Mouse (Mus musculus) liver, embryonic 15.5 days (tissue): ENCODE results near the gene Olfr631. TPM values are rescaled to one million over a fixed set of nuclear protein-coding genes. Genes with fewer than 3 reads are reported as not detected.
"Not testable (repeated sequence)": the region's sequence is repeated elsewhere in the genome, so short reads cannot be mapped to it uniquely, and the experiment has no call there.

Experiments
- ATAC-seq: fragments of 200-750 bp; cut with Nextera tagmentation; 2 replicates; pipeline ENCODE4 v1.8.0; 2017; ENCODE audit warnings: moderate number of reproducible peaks, mild to moderate bottlenecking, moderate library complexity; ENCODE audit not compliant: insufficient read depth
- H3K27ac ChIP-seq: fragments of 300-500 bp; sonication (generic); replicated peaks from 2 replicates; pipeline ENCODE4 v1.5.1; 2015; ENCODE audit warnings: mild to moderate bottlenecking, inconsistent platforms
- H3K27me3 ChIP-seq: fragments of 300-500 bp; sonication (generic); 2 replicates; pipeline ENCODE4 v1.6.1; 2015; ENCODE audit warnings: mild to moderate bottlenecking, inconsistent platforms
- H3K36me3 ChIP-seq: fragments of 300-500 bp; sonication (generic); replicated peaks from 2 replicates; pipeline ENCODE4 v1.6.1; 2015; ENCODE audit warnings: moderate library complexity, mild to moderate bottlenecking, inconsistent platforms
- H3K4me1 ChIP-seq: fragments of 300-500 bp; sonication (generic); replicated peaks from 2 replicates; pipeline ENCODE4 v1.6.1; 2015; ENCODE audit warnings: inconsistent platforms
- H3K4me2 ChIP-seq: fragments of 300-500 bp; sonication (generic); 2 replicates; pipeline ENCODE4 v1.6.1; 2015; ENCODE audit warnings: moderate library complexity, mild to moderate bottlenecking, inconsistent platforms
- H3K4me3 ChIP-seq: fragments of 300-500 bp; sonication (generic); replicated peaks from 2 replicates; pipeline ENCODE4 v1.5.1; 2015; ENCODE audit warnings: mild to moderate bottlenecking, inconsistent platforms
- H3K9ac ChIP-seq: fragments of 300-500 bp; sonication (generic); 2 replicates; pipeline ENCODE4 v1.6.1; 2015; ENCODE audit warnings: moderate library complexity, mild to moderate bottlenecking, inconsistent platforms
- H3K9me3 ChIP-seq: fragments of 300-500 bp; sonication (generic); replicated peaks from 2 replicates; pipeline ENCODE4 v1.6.1; 2016; ENCODE audit warnings: inconsistent platforms
- WGBS: fragments of 180-500 bp; shearing (Covaris S2); methylation state at CpG from one replicate; pipeline ENCODE4 v1.1.7; 2015; ENCODE audit warnings: mixed read lengths; ENCODE audit not compliant: insufficient replicate concordance; 5-methylcytosine and 5-hydroxymethylcytosine counted together
- polyA plus RNA-seq: library from polyadenylated mRNA; unstranded; fragments of >200 nt; fragmentation: Nextera tagmentation; extraction: Ambion mirVana; gene quantifications from 2 replicates; pipeline ENCODE4 v1.2.1, GENCODE M21; 2015

The Olfr631 gene
- polyA plus RNA-seq, result 0.20 and 0.48 TPM in 2 replicates

GRCm38 (mm10) chr7:103928525-103928924 is at the start of gene Olfr631:
Olfr631 (plus strand) TSS chr7:103928825.
- H3K4me2 ChIP-seq, result no peak within 1 kb of the TSS
- ATAC-seq, result no peak
- H3K27me3 ChIP-seq, result no peaks in the 10 kb centered on the region
- no peak within 1 kb of the TSS for H3K27ac ChIP-seq
- no peaks in the 10 kb centered on the region for H3K9me3 ChIP-seq
- no peak within 1 kb of the TSS for H3K9ac ChIP-seq
- H3K4me1 ChIP-seq, result no peaks in the 10 kb centered on the region
- H3K4me3 ChIP-seq, result no peak within 1 kb of the TSS
- no peaks in the 10 kb centered on the region for H3K36me3 ChIP-seq

GRCm38 (mm10) chr7:103886152-103886551 is 42.5 kb upstream of the Olfr631 start, which contains the start of gene Olfr66:
Olfr66 (minus strand) TSS chr7:103886252.
- no peak within 1 kb of the TSS for H3K9ac ChIP-seq
- no peak for ATAC-seq
- H3K4me3 ChIP-seq, result no peak within 1 kb of the TSS

DNA sequence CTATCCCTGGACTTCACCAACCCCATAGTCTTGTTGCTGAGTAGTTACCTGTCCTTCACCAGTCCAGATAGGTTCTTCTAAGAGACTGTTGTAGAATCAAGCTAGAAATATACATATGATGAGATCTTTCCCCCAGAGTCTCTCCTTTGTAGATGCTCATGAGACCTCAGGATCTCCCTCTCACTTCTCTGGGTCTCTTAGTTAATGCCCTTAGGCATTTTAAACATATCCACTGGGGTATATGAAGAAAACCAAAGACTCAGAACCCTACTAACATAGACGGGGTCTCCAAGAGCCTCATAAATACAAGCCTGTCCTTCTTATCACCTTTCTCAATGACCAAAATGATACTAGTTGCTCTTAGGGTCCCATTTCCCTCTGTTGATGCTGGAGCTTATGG is 34.2 kb upstream of the Olfr631 start, which contains the start of gene Olfr64:
Olfr64 (minus strand) TSS at position 101 of the 400 bp plus-strand sequence.
- H3K4me1 ChIP-seq, result no peaks in the 10 kb centered on the region
- no peak within 1 kb of the TSS for H3K27ac ChIP-seq
- H3K4me2 ChIP-seq, result no peak within 1 kb of the TSS
- H3K4me3 ChIP-seq, result no peak within 1 kb of the TSS
- WGBS, result 63% methylated on average over 1 of the region's 1 CpGs
- H3K27me3 ChIP-seq, result peaks cover 24% of the 10 kb centered on the region
- H3K9me3 ChIP-seq, result no peaks in the 10 kb centered on the region
- H3K36me3 ChIP-seq, result no peaks in the 10 kb centered on the region
- no peak within 1 kb of the TSS for H3K9ac ChIP-seq
- ATAC-seq, result no peak

More at GRCm38 (mm10) chr7:103886152-103886551, 42.5 kb upstream of the Olfr631 start, which contains the start of gene Olfr66:
- peaks cover 9% of the 10 kb centered on the region for H3K27me3 ChIP-seq
- no peak within 1 kb of the TSS for H3K27ac ChIP-seq
- H3K4me1 ChIP-seq, result no peaks in the 10 kb centered on the region
- no peak within 1 kb of the TSS for H3K4me2 ChIP-seq
- H3K36me3 ChIP-seq, result no peaks in the 10 kb centered on the region
- H3K9me3 ChIP-seq, result no peaks in the 10 kb centered on the region

- Histone ChIP-seq H3K4me3 (no peak within 1 kb of the TSS), H3K9me3 (no peaks in the 10 kb centered on the region), H3K36me3 (no peaks in the 10 kb centered on the region), H3K9ac (no peak within 1 kb of the TSS), H3K4me1 (0 out of 2 replicates have a peak, but pooled peaks cover 4% of the 10 kb centered on the region), H3K27ac (no peak within 1 kb of the TSS), H3K4me2 (no peak within 1 kb of the TSS), H3K27me3 (peaks cover 43% of the 10 kb centered on the region)
- WGBS, result 55% methylated on average over 2 of the region's 2 CpGs
- no peak for ATAC-seq
These were observed 25.4 kb upstream of the Olfr631 start, which contains the start of gene Olfr65 for GRCm38 (mm10) chr7:103903187-103903586. Olfr65 (plus strand) TSS chr7:103903487.

DNA sequence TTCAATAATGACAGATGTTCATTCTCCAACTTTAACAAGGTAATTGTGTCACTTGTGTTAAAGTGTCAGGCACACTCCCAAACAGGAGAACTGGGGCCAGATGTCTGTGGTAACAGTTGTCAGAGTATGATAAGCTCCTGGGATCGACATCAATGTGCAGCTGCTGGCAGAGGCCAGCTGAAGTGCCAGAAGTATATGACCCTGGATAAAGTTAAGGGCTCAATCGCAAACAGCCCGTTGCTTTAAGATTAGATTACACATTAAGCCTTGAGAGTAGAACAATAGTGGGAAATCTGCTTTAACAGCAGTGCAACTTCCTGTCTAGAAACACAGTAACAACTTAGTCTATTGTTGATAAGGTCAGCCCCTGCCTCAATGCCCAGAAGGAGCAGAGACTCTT is 18.6 kb upstream of the Olfr631 start:
- Histone ChIP-seq H3K4me1 (peaks cover 63% of the 10 kb centered on the region), H3K9ac (peak overlapping the region; percentile 7; the same call in 1 of the 2 replicates), H3K4me2 (peak overlapping the region; percentile 49), H3K4me3 (no peak overlapping the region), H3K27ac (peak overlapping the region; percentile 88), H3K9me3 (no peaks in the 10 kb centered on the region), H3K36me3 (no peaks in the 10 kb centered on the region), H3K27me3 (peaks cover 5% of the 10 kb centered on the region; the same call in 1 of the 2 replicates)
- ATAC-seq, result peak; percentile 97
- WGBS, result 5% methylated on average over 3 of the region's 3 CpGs

GRCm38 (mm10) chr7:103912969-103913511 is 15.6 kb upstream of the Olfr631 start:
- H3K4me1 ChIP-seq, result peaks cover 72% of the 10 kb centered on the region

GRCm38 (mm10) chr7:103915338-103915737 is 13.3 kb upstream of the Olfr631 start:
- Histone ChIP-seq H3K9me3 (no peaks in the 10 kb centered on the region), H3K4me1 (peaks cover 57% of the 10 kb centered on the region), H3K9ac (peak overlapping the region; percentile 48), H3K27me3 (no peaks in the 10 kb centered on the region), H3K4me3 (peak overlapping the region; percentile 21), H3K36me3 (no peaks in the 10 kb centered on the region), H3K27ac (peak overlapping the region; percentile 86), H3K4me2 (peak overlapping the region; percentile 54)
- peak; percentile 96 for ATAC-seq

More at GRCm38 (mm10) chr7:103912969-103913511, 15.6 kb upstream of the Olfr631 start:
- Histone ChIP-seq H3K27ac (peak overlapping the region; percentile 88), H3K36me3 (no peaks in the 10 kb centered on the region), H3K4me2 (peak overlapping the region; percentile 53), H3K9me3 (no peaks in the 10 kb centered on the region), H3K9ac (peak overlapping the region; percentile 53), H3K27me3 (no peaks in the 10 kb centered on the region), H3K4me3 (peak overlapping the region; percentile 21; the same call in 1 of the 2 replicates)
- WGBS, result 21% methylated on average over 8 of the region's 8 CpGs
- ATAC-seq, result peak; percentile 23

DNA sequence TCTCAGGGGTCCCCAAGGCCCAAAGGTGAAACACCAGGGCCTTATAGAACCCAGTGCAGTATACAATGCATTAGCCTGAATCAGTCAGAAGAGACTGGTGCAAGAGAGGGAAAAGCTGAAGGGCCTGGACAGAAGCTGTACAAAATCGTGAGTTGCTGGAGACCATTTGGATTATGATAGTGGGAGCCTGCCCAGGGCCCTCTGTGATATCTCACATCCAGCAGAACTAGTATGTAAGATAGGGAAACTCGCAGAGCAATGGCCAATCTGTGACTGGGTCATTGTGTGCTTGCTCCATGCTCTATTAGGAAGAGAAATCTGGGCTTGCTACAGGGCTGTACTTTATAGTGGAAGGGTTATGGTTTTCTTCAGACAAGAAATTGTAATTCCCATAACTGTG is 5.6 kb downstream of the Olfr631 start, which contains the start of gene Olfr632:
Olfr632 (plus strand) TSS at position 84 of the 400 bp plus-strand sequence.
- no peaks in the 10 kb centered on the region for H3K9me3 ChIP-seq
- H3K4me3 ChIP-seq, result no peak within 1 kb of the TSS
- no peaks in the 10 kb centered on the region for H3K4me1 ChIP-seq
- peaks cover under 1% of the 10 kb centered on the region for H3K27me3 ChIP-seq
- H3K9ac ChIP-seq, result no peak within 1 kb of the TSS
- H3K4me2 ChIP-seq, result no peak within 1 kb of the TSS
- 31% methylated on average over 2 of the region's 2 CpGs for WGBS
- H3K36me3 ChIP-seq, result no peaks in the 10 kb centered on the region
- no peak within 1 kb of the TSS for H3K27ac ChIP-seq
- ATAC-seq, result no peak

- H3K9ac ChIP-seq, result peak overlapping the region; percentile 32
- ATAC-seq, result peak; percentile 76
- H3K9me3 ChIP-seq, result no peaks in the 10 kb centered on the region
- peak overlapping the region; percentile 67 for H3K27ac ChIP-seq
- H3K4me3 ChIP-seq, result no peak overlapping the region
- peaks cover 6% of the 10 kb centered on the region; the same call in 1 of the 2 replicates for H3K27me3 ChIP-seq
- H3K4me2 ChIP-seq, result 0 out of 2 replicates have a peak overlapping the region, but pooled peaks have one; percentile 8
- peaks cover 15% of the 10 kb centered on the region for H3K4me1 ChIP-seq
- WGBS, result 9% methylated on average over 2 of the region's 2 CpGs
- H3K36me3 ChIP-seq, result no peaks in the 10 kb centered on the region
These were observed 14.1 kb downstream of the Olfr631 start for GRCm38 (mm10) chr7:103942730-103943129.

DNA sequence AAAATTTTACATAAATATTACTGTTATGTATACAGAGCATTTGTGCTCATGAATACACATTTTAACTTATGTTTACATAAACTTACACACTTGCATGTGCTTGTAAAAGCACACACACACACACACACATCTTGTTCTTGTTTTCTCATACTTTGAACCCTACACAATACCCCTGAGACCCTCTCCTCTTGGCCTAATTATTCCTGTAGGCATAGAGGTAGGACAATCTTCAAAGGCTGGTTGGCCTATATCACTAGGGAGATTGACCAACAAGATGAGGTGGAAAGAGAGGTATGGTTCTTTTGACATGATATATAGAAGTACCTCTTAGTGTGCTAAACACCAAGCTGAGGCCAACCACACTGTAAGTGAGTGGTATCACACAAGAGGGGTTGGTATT is 15.5 kb downstream of the Olfr631 start, which contains the start of gene Olfr633:
Olfr633 (plus strand) TSS at position 301 of the 400 bp plus-strand sequence.
- Histone ChIP-seq H3K9ac (no peak within 1 kb of the TSS), H3K9me3 (no peaks in the 10 kb centered on the region), H3K4me2 (no peak within 1 kb of the TSS), H3K4me1 (peaks cover 15% of the 10 kb centered on the region), H3K4me3 (no peak within 1 kb of the TSS), H3K27me3 (peaks cover 6% of the 10 kb centered on the region; the same call in 1 of the 2 replicates), H3K27ac (no peak within 1 kb of the TSS), H3K36me3 (no peaks in the 10 kb centered on the region)
- ATAC-seq, result no peak

DNA sequence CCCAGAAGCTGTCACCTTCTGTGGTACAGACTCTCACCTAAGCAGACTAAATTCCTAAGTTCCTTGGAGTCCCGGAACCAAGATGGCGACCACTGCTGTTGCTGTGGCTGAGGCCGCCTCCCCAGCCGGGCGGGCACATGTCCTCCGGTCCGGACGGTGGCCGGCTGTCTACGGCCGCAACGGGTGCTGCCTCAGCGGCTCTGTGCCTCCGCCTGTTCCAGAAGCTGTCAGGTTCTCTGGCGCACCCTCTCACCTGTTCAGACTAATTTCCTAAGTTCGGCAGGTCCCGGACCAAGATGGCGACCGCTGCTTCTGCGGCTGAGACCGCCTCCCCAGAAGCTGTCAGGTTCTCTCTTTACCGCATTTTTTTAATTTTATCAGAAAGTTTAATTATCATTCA is 38.2 kb downstream of the Olfr631 start:
- ATAC-seq, H3K4me1 ChIP-seq, H3K36me3 ChIP-seq, H3K27ac ChIP-seq, H3K9ac ChIP-seq, H3K9me3 ChIP-seq, H3K4me2 ChIP-seq, H3K4me3 ChIP-seq, H3K27me3 ChIP-seq: not testable (repeated sequence)
- 83% methylated on average over 22 of the region's 22 CpGs for WGBS
